Mouse (Mus musculus): Measurements from ENCODE around the gene Adra2b. TPM values are rescaled to one million over a fixed set of nuclear protein-coding genes. Genes with fewer than 3 reads are reported as not detected.

Adra2b gene
- polyA plus RNA-seq, 1 experiment: 0.25 TPM

GRCm38 (mm10) chr2:127324456-127324855 is 38.6 kb upstream of the Adra2b start:
- no peak overlapping the region for H3K4me3 ChIP-seq (ENCODE audit: insufficient read depth, low read length)
- no peaks in the 10 kb centered on the region for H3K4me1 ChIP-seq (ENCODE audit: control insufficient read depth, insufficient read depth, low read length)
- no peak for TF ChIP-seq POLR2A (IDR thresholded peaks at IDR 0.05; ENCODE audit: extremely low read depth, insufficient read depth, low read length)
- no peak for TF ChIP-seq CTCF (IDR thresholded peaks at IDR 0.05; ENCODE audit: extremely low read depth, insufficient read depth, low read length)

GRCm38 (mm10) chr2:127328090-127328851 is 34.7 kb upstream of the Adra2b start:
- no peak overlapping the region for H3K4me3 ChIP-seq (ENCODE audit: insufficient read depth, low read length)
- H3K27ac ChIP-seq (ENCODE audit: insufficient read depth, low read length): no peak overlapping the region
- no peaks in the 10 kb centered on the region for H3K4me1 ChIP-seq (ENCODE audit: control insufficient read depth, insufficient read depth, low read length)
- TF ChIP-seq POLR2A (IDR thresholded peaks at IDR 0.05; ENCODE audit: extremely low read depth, insufficient read depth, low read length) (no peak), CTCF (IDR thresholded peaks at IDR 0.05; ENCODE audit: extremely low read depth, insufficient read depth, low read length) (no peak)

More at GRCm38 (mm10) chr2:127324456-127324855, 38.6 kb upstream of the Adra2b start:
- no peak overlapping the region for H3K27ac ChIP-seq (ENCODE audit: insufficient read depth, low read length)

- no peak overlapping the region for H3K4me3 ChIP-seq (ENCODE audit: insufficient read depth, low read length)
- no peak for TF ChIP-seq POLR2A (IDR thresholded peaks at IDR 0.05; ENCODE audit: extremely low read depth, insufficient read depth, low read length)
- TF ChIP-seq CTCF (IDR thresholded peaks at IDR 0.05; ENCODE audit: extremely low read depth, insufficient read depth, low read length): no peak
- no peaks in the 10 kb centered on the region for H3K4me1 ChIP-seq (ENCODE audit: control insufficient read depth, insufficient read depth, low read length)
- H3K27ac ChIP-seq (ENCODE audit: insufficient read depth, low read length): no peak overlapping the region
These were observed 30.0 kb upstream of the Adra2b start for GRCm38 (mm10) chr2:127332807-127333570.

GRCm38 (mm10) chr2:127333945-127334603 is 28.9 kb upstream of the Adra2b start:
- no peak overlapping the region for H3K4me3 ChIP-seq (ENCODE audit: insufficient read depth, low read length)
- TF ChIP-seq POLR2A (IDR thresholded peaks at IDR 0.05; ENCODE audit: extremely low read depth, insufficient read depth, low read length) (no peak), CTCF (IDR thresholded peaks at IDR 0.05; ENCODE audit: extremely low read depth, insufficient read depth, low read length) (no peak)
- no peaks in the 10 kb centered on the region for H3K4me1 ChIP-seq (ENCODE audit: control insufficient read depth, insufficient read depth, low read length)
- H3K27ac ChIP-seq (ENCODE audit: insufficient read depth, low read length): no peak overlapping the region

GRCm38 (mm10) chr2:127335078-127335541 is 27.9 kb upstream of the Adra2b start:
- TF ChIP-seq CTCF (IDR thresholded peaks at IDR 0.05; ENCODE audit: extremely low read depth, insufficient read depth, low read length) (no peak), POLR2A (IDR thresholded peaks at IDR 0.05; ENCODE audit: extremely low read depth, insufficient read depth, low read length) (no peak)
- H3K4me1 ChIP-seq (ENCODE audit: control insufficient read depth, insufficient read depth, low read length): no peaks in the 10 kb centered on the region
- no peak overlapping the region for H3K4me3 ChIP-seq (ENCODE audit: insufficient read depth, low read length)
- no peak overlapping the region for H3K27ac ChIP-seq (ENCODE audit: insufficient read depth, low read length)

- H3K4me1 ChIP-seq (ENCODE audit: control insufficient read depth, insufficient read depth, low read length): no peaks in the 10 kb centered on the region
- H3K27ac ChIP-seq (ENCODE audit: insufficient read depth, low read length): no peak within 1 kb of the TSS
- TF ChIP-seq POLR2A (IDR thresholded peaks at IDR 0.05; ENCODE audit: extremely low read depth, insufficient read depth, low read length) (no peak), CTCF (IDR thresholded peaks at IDR 0.05; ENCODE audit: extremely low read depth, insufficient read depth, low read length) (no peak)
- H3K4me3 ChIP-seq (ENCODE audit: insufficient read depth, low read length): peak within 1 kb of the TSS; percentile 32
These were observed 27.1 kb upstream of the Adra2b start, which contains the start of gene Dusp2 for GRCm38 (mm10) chr2:127335767-127336496. TSS of gene Dusp2 (plus strand) at chr2:127336159.

GRCm38 (mm10) chr2:127336497-127336832 is 26.5 kb upstream of the Adra2b start:
- no peak for TF ChIP-seq CTCF (IDR thresholded peaks at IDR 0.05; ENCODE audit: extremely low read depth, insufficient read depth, low read length)
- no peak for TF ChIP-seq POLR2A (IDR thresholded peaks at IDR 0.05; ENCODE audit: extremely low read depth, insufficient read depth, low read length)
- no peaks in the 10 kb centered on the region for H3K4me1 ChIP-seq (ENCODE audit: control insufficient read depth, insufficient read depth, low read length)
- H3K4me3 ChIP-seq (ENCODE audit: insufficient read depth, low read length): peak overlapping the region; percentile 32
- H3K27ac ChIP-seq (ENCODE audit: insufficient read depth, low read length): no peak overlapping the region

- TF ChIP-seq CTCF (IDR thresholded peaks at IDR 0.05; ENCODE audit: extremely low read depth, insufficient read depth, low read length): no peak
- no peak for TF ChIP-seq POLR2A (IDR thresholded peaks at IDR 0.05; ENCODE audit: extremely low read depth, insufficient read depth, low read length)
- Histone ChIP-seq H3K4me3 (ENCODE audit: insufficient read depth, low read length) (peak overlapping the region; percentile 32; the same call in 1 of the 2 replicates), H3K27ac (ENCODE audit: insufficient read depth, low read length) (no peak overlapping the region), H3K4me1 (ENCODE audit: control insufficient read depth, insufficient read depth, low read length) (no peaks in the 10 kb centered on the region)
These were observed 26.1 kb upstream of the Adra2b start for GRCm38 (mm10) chr2:127336885-127337284.

- TF ChIP-seq CTCF (IDR thresholded peaks at IDR 0.05; ENCODE audit: extremely low read depth, insufficient read depth, low read length) (no peak), POLR2A (IDR thresholded peaks at IDR 0.05; ENCODE audit: extremely low read depth, insufficient read depth, low read length) (no peak)
- no peak overlapping the region for H3K4me3 ChIP-seq (ENCODE audit: insufficient read depth, low read length)
These were observed 25.5 kb upstream of the Adra2b start for GRCm38 (mm10) chr2:127337531-127337930.

More at GRCm38 (mm10) chr2:127337531-127337930, 25.5 kb upstream of the Adra2b start:
- Histone ChIP-seq H3K4me1 (ENCODE audit: control insufficient read depth, insufficient read depth, low read length) (no peaks in the 10 kb centered on the region), H3K27ac (ENCODE audit: insufficient read depth, low read length) (no peak overlapping the region)

All from cortical plate, adult 2 months (tissue).